Mouse (Mus musculus): ENCODE results near the gene Trpm3.
"Not testable (repeated sequence)": the region's sequence is repeated elsewhere in the genome, so short reads cannot be mapped to it uniquely, and the experiment has no call there.

The Trpm3 gene

GRCm38 (mm10) chr19:23015516-23015915, 876.7 kb downstream of the Trpm3 start:
- in situ Hi-C loops (cut with MboI; ENCODE audit: unreplicated experiment in 2 of 2): loop anchor here (10.0 to 25.0 kb wide), 2 partner anchors 209 to 497 kb away; no protein-coding TSS in a partner anchor

GRCm38 (mm10) chr19:23018186-23018727, 879.4 kb downstream of the Trpm3 start:
- in situ Hi-C loops (cut with MboI; ENCODE audit: unreplicated experiment in 2 of 2): loop anchor here (10.0 to 25.0 kb wide), 2 partner anchors 207 to 494 kb away; no protein-coding TSS in a partner anchor

DNA sequence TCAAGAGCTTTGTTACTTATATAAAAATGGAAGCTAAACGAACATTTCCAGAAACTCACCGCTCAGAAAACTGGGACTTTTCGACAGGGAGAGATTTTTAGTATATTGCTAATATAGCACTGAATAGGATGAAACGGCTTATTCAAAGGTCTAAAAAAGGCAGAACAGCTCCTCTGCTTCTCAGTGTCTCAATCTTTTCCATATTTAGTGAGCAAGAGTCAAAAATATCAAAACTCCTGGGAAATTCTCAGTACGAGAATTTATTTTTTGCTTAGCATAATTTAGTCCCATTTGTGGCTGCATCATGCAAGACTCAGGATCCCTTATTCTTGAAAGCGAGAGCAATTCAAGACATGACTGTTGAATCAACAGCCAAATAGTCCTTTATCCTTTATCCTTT, 884.1 kb downstream of the Trpm3 start:
- in situ Hi-C loops (cut with MboI; ENCODE audit: unreplicated experiment in 2 of 2): loop anchor here in 1 of 2 experiments (25.0 kb wide), 1 partner anchor 489 kb away; no protein-coding TSS in a partner anchor

- in situ Hi-C loops (cut with MboI; ENCODE audit: unreplicated experiment in 2 of 2): loop anchor here in 1 of 2 experiments (25.0 kb wide), 1 partner anchor 489 kb away; no protein-coding TSS in a partner anchor
Measured at GRCm38 (mm10) chr19:23023316-23023960, 884.6 kb downstream of the Trpm3 start.

GRCm38 (mm10) chr19:23024821-23025220, 886.0 kb downstream of the Trpm3 start:
- in situ Hi-C loops (cut with MboI; ENCODE audit: unreplicated experiment in 2 of 2): loop anchor here in 1 of 2 experiments (25.0 kb wide), 1 partner anchor 487 kb away; no protein-coding TSS in a partner anchor

DNA sequence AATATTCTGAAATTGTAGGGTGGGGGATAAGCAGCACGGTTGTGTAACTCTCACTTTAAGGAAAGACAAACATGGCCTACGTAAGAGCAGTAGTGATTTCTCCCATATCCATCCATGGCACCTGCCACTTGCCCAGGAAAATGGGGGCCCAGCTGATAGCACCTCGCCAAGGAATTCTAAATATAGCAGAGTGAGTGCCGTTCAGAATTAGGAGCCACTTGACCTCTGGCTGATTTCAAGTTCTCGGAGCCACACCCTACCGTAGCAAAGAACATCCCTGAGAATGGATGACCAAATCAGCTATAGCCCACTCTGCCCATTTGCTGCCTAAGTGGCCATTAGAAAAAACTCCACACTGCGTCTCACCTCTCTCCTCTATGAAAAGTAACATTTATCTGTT, 887.6 kb downstream of the Trpm3 start:
- in situ Hi-C loops (cut with MboI; ENCODE audit: unreplicated experiment in 2 of 2): no loop called here

DNA sequence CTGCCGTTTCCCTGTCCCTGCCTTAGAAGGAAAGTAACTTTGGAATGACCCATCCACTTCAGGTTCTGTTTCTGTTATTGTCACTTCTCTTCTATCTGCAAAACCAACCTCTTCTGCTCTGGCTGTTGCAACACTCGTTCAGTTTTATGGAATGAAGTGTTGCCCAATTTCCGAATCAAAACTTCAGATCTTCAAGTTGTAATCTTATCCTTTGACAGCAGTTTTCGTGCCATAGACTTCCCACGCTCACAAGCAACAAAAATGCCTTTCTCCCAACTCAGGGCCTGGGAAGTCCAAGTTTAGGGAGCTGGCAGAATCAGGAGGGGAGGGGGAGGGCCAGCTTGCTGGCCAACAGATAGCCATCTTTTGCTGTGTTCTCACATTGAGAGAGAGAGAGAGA, 889.4 kb downstream of the Trpm3 start:
- in situ Hi-C loops (cut with MboI; ENCODE audit: unreplicated experiment in 2 of 2): no loop called here

DNA sequence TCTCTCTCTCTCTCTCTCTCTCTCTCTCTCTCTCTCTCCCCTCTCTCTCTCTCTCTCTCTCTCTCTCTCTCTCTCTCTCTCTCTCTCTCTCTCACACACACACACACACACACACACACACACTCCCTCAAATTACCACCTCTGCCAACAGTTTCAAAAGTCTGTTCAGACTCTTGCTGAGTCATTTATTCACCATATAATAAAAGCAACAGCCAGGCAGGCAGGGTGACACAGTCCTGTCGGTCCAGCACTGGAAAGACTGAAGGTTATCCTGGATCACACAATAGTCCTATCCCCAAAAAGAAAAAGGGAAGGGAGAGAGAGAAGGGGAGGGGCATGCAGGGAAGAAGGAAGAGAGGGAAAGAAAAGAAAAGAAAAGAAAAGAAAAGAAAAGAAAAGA, 894.5 kb downstream of the Trpm3 start:
- in situ Hi-C loops (cut with MboI; ENCODE audit: unreplicated experiment in 2 of 2): not testable (repeated sequence)

GRCm38 (mm10) chr19:23034117-23034516, 895.3 kb downstream of the Trpm3 start:
- in situ Hi-C loops (cut with MboI; ENCODE audit: unreplicated experiment in 2 of 2): no loop called here

DNA sequence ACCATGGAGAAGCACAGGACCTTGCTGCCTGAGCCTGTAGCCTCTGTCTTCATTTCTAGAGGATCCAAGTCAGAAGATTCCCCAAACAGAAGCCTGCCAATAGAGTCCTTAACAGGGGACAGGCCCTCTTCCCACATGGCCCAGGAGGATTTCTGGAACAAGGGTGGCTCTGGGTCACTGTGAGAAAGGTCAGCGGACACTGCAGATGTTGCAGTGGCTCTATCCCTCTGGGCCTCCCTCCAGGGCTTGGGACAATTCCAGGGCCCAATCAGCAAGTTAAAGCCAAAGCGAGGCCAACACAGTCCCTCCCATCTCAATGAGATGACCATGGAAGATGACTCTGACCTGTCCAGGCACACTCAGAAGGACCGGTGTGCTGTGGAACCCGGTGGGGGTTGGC, 896.1 kb downstream of the Trpm3 start:
- in situ Hi-C loops (cut with MboI; ENCODE audit: unreplicated experiment in 2 of 2): no loop called here

GRCm38 (mm10) chr19:23035786-23036185, 896.9 kb downstream of the Trpm3 start:
- in situ Hi-C loops (cut with MboI; ENCODE audit: unreplicated experiment in 2 of 2): no loop called here

- in situ Hi-C loops (cut with MboI; ENCODE audit: unreplicated experiment in 2 of 2): no loop called here
Measured at GRCm38 (mm10) chr19:23036782-23037477, 898.1 kb downstream of the Trpm3 start.

DNA sequence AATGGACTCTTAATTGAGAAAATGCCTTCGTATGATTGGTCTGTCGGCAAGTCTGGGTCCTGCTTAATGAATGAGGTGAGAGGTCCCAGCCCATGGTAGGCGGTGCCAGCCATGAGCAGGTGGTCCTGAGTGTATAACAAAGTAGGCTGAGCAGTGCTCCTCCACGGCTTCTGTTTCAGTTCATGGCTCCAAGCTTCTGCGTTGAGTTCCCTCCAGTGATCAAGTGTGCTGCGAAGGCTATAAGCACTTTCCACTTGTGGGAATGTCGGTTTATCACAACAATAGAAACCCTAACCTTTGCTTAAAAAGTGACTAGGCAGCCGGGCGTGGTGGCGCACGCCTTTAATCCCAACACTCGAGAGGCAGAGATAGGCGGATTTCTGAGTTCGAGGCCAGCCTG, 898.7 kb downstream of the Trpm3 start:
- in situ Hi-C loops (cut with MboI; ENCODE audit: unreplicated experiment in 2 of 2): no loop called here

DNA sequence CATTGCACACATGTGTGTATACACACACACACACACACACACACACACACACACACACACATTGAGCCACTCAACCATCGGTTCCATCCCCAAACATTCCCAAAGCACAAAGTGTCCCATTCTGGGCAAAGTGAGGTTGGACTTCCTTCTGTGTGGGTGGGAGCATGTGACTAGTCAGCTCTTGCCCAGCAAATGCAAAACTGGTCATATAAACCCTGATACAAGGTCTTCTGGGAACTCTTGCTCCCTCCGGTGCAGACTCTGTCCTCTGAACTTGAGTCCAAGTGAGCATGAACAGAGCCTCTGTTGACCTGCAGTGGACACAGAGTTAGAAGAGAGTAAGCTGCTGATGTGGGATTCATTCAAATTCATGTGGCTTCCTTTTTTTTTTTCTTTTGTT, 899.5 kb downstream of the Trpm3 start:
- in situ Hi-C loops (cut with MboI; ENCODE audit: unreplicated experiment in 2 of 2): no loop called here

GRCm38 (mm10) chr19:23041483-23042167, 902.8 kb downstream of the Trpm3 start:
- in situ Hi-C loops (cut with MboI; ENCODE audit: unreplicated experiment in 2 of 2): no loop called here

DNA sequence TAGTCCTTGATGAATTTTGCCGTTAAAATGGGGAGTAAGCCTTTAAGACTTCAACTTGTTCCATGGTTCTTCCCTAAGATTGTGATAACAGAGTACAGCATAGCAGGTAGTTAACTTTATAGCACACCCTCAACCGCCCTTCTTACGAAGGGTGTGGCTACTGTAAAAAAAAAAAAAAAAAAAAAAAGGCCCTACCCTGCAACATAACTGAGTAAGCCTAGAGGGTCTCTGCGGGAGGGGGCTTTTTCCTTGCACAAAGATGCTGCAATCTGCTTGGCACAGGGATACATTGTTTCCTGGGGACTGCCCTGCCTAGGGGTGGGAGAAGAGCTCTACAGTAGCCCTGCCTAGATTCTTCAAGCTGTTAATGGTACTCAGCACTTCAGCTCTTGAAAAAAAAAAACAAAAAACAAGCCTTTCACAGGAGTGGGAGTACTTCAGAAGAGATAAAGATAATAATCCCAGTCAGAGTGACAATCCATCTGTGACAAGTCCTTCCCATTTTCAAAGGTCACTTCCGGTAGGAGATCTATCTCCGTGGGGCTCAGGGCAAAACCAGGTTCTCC, 903.4 kb downstream of the Trpm3 start:
- in situ Hi-C loops (cut with MboI; ENCODE audit: unreplicated experiment in 2 of 2): no loop called here

GRCm38 (mm10) chr19:23043699-23044098, 904.9 kb downstream of the Trpm3 start:
- in situ Hi-C loops (cut with MboI; ENCODE audit: unreplicated experiment in 2 of 2): no loop called here

Data from v-Abl transformed pro-B cells (cell line).